Mouse (Mus musculus) myocyte (in vitro differentiated cells): ENCODE data around the gene Mcub. TPM values are rescaled to one million over a fixed set of nuclear protein-coding genes. Genes with fewer than 3 reads are reported as not detected.

Experiments used
- H3K27me3 ChIP-seq: one replicate; pipeline ENCODE4 v1.6.1; 2011; ENCODE audit not compliant: control insufficient read depth, insufficient read depth, insufficient read length
- H3K36me3 ChIP-seq: one replicate; pipeline ENCODE4 v1.6.1; 2011; ENCODE audit not compliant: control insufficient read depth, insufficient read depth
- H3K4me2 ChIP-seq: one replicate; pipeline ENCODE4 v1.6.1; 2011; ENCODE audit warnings: low read depth, control low read depth
- H3K4me3 ChIP-seq: one replicate; pipeline ENCODE4 v1.5.1; 2011; ENCODE audit warnings: mild to moderate bottlenecking, control low read depth, moderate library complexity
- H3K79me2 ChIP-seq: one replicate; pipeline ENCODE4 v1.6.1; 2011; ENCODE audit not compliant: control insufficient read depth, insufficient read depth
- H3ac ChIP-seq: one replicate; pipeline ENCODE4 v1.6.1; 2011; ENCODE audit not compliant: control insufficient read depth, insufficient read length
- CEBPB ChIP-seq: IDR thresholded peaks from 2 replicates; pipeline ENCODE4 v1.6.1; 2011; ENCODE audit warnings: mild to moderate bottlenecking, moderate library complexity; ENCODE audit not compliant: poor library complexity, insufficient read depth, severe bottlenecking
- E2F4 ChIP-seq: IDR thresholded peaks from one replicate; pipeline ENCODE4 v1.6.1; 2011; ENCODE audit warnings: mild to moderate bottlenecking, control low read depth, moderate library complexity; ENCODE audit not compliant: insufficient read depth
- MAX ChIP-seq: IDR thresholded peaks from one replicate; pipeline ENCODE4 v1.6.1; 2011; ENCODE audit warnings: low read depth, mild to moderate bottlenecking, control low read depth
- MYOD1 ChIP-seq, 3 experiments: IDR thresholded peaks; one replicate each; pipeline ENCODE4 v1.6.1; 2011; ENCODE audit warnings: control low read depth in 2 of 3, low read depth in 2 of 3, mild to moderate bottlenecking in 2 of 3, moderate library complexity in 1 of 3; ENCODE audit not compliant: insufficient read length in 2 of 3, control insufficient read depth in 1 of 3
- MYOG ChIP-seq, 3 experiments: IDR thresholded peaks; one replicate each; pipeline ENCODE4 v1.6.1; 2011; ENCODE audit warnings: control low read depth in 2 of 3, low read depth in 2 of 3, mild to moderate bottlenecking in 2 of 3; ENCODE audit not compliant: insufficient read length in 2 of 3, control insufficient read depth in 1 of 3, insufficient read depth in 1 of 3
- POLR2A ChIP-seq: IDR thresholded peaks from one replicate; pipeline ENCODE4 v1.6.1; 2011; ENCODE audit warnings: low read depth, mild to moderate bottlenecking, control low read depth, moderate library complexity; ENCODE audit not compliant: insufficient read length
- POLR2AphosphoS2 ChIP-seq: IDR thresholded peaks from one replicate; pipeline ENCODE4 v1.6.1; 2011; ENCODE audit warnings: low read depth, control low read depth; ENCODE audit not compliant: insufficient read length
- REST ChIP-seq: IDR thresholded peaks from one replicate; pipeline ENCODE4 v1.6.1; 2011; ENCODE audit warnings: mild to moderate bottlenecking, control low read depth, moderate library complexity; ENCODE audit not compliant: insufficient read depth, insufficient read length
- SRF ChIP-seq: IDR thresholded peaks from one replicate; pipeline ENCODE4 v1.6.1; 2011; ENCODE audit warnings: low read depth; ENCODE audit not compliant: control insufficient read depth, insufficient read length
- TCF12 ChIP-seq: IDR thresholded peaks from one replicate; pipeline ENCODE4 v1.6.1; 2011; ENCODE audit warnings: mild to moderate bottlenecking, control low read depth; ENCODE audit not compliant: poor library complexity, insufficient read depth, severe bottlenecking
- TCF3 ChIP-seq: IDR thresholded peaks from one replicate; pipeline ENCODE4 v1.6.1; 2011; ENCODE audit warnings: low read depth, control low read depth; ENCODE audit not compliant: insufficient read length
- USF1 ChIP-seq: IDR thresholded peaks from one replicate; pipeline ENCODE4 v1.6.1; 2011; ENCODE audit warnings: low read depth, mild to moderate bottlenecking, control low read depth, moderate library complexity
- polyA plus RNA-seq: library from polyadenylated mRNA; unstranded; fragments of >200 nt; fragmentation: generic; extraction: Trizol; gene quantifications from one replicate; pipeline ENCODE4 v1.2.1, GENCODE M21; 2012; ENCODE audit warnings: missing spikeins

The Mcub gene
- polyA plus RNA-seq, 1 experiment, result 19.7 TPM

- no peaks in the 10 kb centered on the region for H3K27me3 ChIP-seq
- no peak overlapping the region for H3K4me2 ChIP-seq
These were observed 66.1 kb downstream of the Mcub start for GRCm38 (mm10) chr3:129903866-129904265.

DNA sequence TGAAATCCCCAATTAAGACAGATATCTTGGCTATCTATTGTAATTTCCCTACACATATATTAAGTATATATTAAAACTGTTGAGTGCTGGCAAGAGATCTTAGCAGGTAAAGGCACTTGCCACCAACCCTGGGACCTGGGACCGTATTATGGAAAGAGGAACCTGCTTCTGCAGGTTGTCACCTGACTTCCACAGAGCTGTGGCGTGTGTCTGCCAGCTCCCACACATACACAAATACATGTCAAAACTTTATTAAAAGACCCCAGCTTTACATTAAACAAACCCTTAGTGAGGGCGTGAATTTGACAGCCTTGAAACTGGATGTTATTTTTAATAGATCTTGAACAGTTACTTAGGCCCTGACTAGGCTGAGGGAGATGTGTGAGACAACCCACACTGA, 66.6 kb downstream of the Mcub start:
- H3K27me3 ChIP-seq, result no peaks in the 10 kb centered on the region
- no peaks in the 10 kb centered on the region for H3K36me3 ChIP-seq
- no peak overlapping the region for H3K4me3 ChIP-seq
- TF ChIP-seq TCF12, result no peak
- H3K4me2 ChIP-seq, result no peak overlapping the region
- no peaks in the 10 kb centered on the region for H3K79me2 ChIP-seq
- no peak overlapping the region for H3ac ChIP-seq

More at GRCm38 (mm10) chr3:129903866-129904265, 66.1 kb downstream of the Mcub start:
- H3K79me2 ChIP-seq, result no peaks in the 10 kb centered on the region
- H3K4me3 ChIP-seq, result no peak overlapping the region
- TF ChIP-seq POLR2A (no peak), REST (no peak), TCF12 (no peak), E2F4 (no peak), MYOG (IDR thresholded peaks at IDR 0.05; ENCODE audit: control insufficient read depth in 1 of 3, insufficient read depth in 1 of 3, insufficient read length in 2 of 3, low read depth in 2 of 3) (no peak), TCF3 (no peak), MAX (no peak), CEBPB (no peak), MYOD1 (IDR thresholded peaks at IDR 0.05; ENCODE audit: control insufficient read depth in 1 of 3, insufficient read length in 2 of 3, low read depth in 2 of 3) (no peak), USF1 (no peak), POLR2AphosphoS2 (no peak), SRF (no peak)
- no peaks in the 10 kb centered on the region for H3K36me3 ChIP-seq
- H3ac ChIP-seq, result no peak overlapping the region

DNA sequence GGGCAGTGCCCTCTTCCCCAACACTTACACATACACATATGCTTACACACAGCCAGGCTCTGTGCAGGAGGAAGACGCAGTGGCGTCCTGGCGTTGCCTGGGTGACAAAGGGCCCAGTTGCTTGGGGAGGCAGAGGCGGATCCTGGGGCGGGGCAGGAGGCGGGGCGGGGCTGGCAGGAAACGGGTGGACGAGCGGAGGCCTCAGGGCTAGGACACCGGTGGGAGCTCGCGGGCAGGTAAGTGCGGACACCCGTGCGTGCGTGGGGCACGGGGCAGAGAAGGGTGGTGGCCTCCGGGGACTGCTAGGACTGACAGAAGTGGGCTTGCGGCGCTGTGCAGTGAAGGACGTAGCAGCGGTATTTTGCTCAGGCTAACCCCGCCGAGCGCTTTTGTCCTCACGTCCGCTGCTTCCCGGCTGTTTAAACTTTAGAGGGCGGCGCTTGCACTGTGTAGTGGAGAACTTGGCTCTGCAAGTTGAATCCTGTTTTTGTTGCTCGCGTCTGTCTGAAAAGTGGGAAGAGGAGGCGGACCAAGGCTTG, 68.7 kb downstream of the Mcub start, which contains the start of gene Casp6:
Gene Casp6, plus strand, starts transcription at position 155 of the 539 bp plus-strand sequence.
- Histone ChIP-seq H3K4me2 (peak within 1 kb of the TSS; percentile 84), H3K27me3 (no peaks in the 10 kb centered on the region), H3K36me3 (no peaks in the 10 kb centered on the region), H3K4me3 (peak within 1 kb of the TSS; percentile 45), H3K79me2 (no peaks in the 10 kb centered on the region), H3ac (no peak within 1 kb of the TSS)
- TF ChIP-seq POLR2AphosphoS2, result peak; percentile 92
- TF ChIP-seq TCF3, result no peak
- no peak for TF ChIP-seq CEBPB
- no peak for TF ChIP-seq USF1
- TF ChIP-seq POLR2A, result peak; percentile 87
- TF ChIP-seq SRF, result peak; percentile 6
- no peak for TF ChIP-seq MYOG (IDR thresholded peaks at IDR 0.05; ENCODE audit: control insufficient read depth in 1 of 3, insufficient read depth in 1 of 3, insufficient read length in 2 of 3, low read depth in 2 of 3)

GRCm38 (mm10) chr3:129898886-129899285, 71.1 kb downstream of the Mcub start:
- Histone ChIP-seq H3K36me3 (no peaks in the 10 kb centered on the region), H3K79me2 (no peaks in the 10 kb centered on the region)
- TF ChIP-seq USF1, result no peak
- no peak for TF ChIP-seq E2F4
- no peak for TF ChIP-seq CEBPB
- no peak for TF ChIP-seq REST
- no peak for TF ChIP-seq POLR2A
- no peak for TF ChIP-seq POLR2AphosphoS2
- TF ChIP-seq MYOG (IDR thresholded peaks at IDR 0.05; ENCODE audit: control insufficient read depth in 1 of 3, insufficient read depth in 1 of 3, insufficient read length in 2 of 3, low read depth in 2 of 3), result no peak
- TF ChIP-seq TCF3, result no peak
- TF ChIP-seq TCF12, result no peak
- no peak for TF ChIP-seq SRF
- TF ChIP-seq MAX, result no peak
- no peak for TF ChIP-seq MYOD1 (IDR thresholded peaks at IDR 0.05; ENCODE audit: control insufficient read depth in 1 of 3, insufficient read length in 2 of 3, low read depth in 2 of 3)

DNA sequence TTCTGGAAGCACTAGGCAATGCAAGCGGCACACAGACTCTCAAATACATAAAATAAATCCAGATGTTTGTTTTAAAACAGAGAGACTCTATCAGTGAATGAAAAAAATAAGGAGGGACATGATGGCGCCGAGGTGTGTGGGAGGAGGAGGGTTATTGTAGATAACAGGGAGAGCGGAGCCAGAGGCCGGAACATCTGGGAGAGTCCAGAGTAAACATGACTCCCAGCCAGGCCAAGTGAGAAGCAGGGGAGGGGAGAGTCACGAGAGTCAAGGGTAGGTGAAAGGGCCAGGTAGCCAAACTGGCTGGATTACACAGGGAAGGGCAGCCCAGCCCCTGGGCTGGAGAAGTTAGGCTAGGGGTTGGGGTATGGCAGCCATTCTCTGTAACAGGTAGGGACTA, 73.4 kb downstream of the Mcub start:
- Histone ChIP-seq H3K4me3 (no peak overlapping the region), H3K27me3 (no peaks in the 10 kb centered on the region), H3K4me2 (no peak overlapping the region), H3K79me2 (no peaks in the 10 kb centered on the region), H3ac (no peak overlapping the region), H3K36me3 (no peaks in the 10 kb centered on the region)
- TF ChIP-seq SRF, result no peak
- TF ChIP-seq REST, result no peak
- TF ChIP-seq TCF3, result no peak
- no peak for TF ChIP-seq E2F4
- no peak for TF ChIP-seq POLR2AphosphoS2

More at GRCm38 (mm10) chr3:129898886-129899285, 71.1 kb downstream of the Mcub start:
- H3ac ChIP-seq, result no peak overlapping the region
- no peak overlapping the region for H3K4me2 ChIP-seq
- H3K4me3 ChIP-seq, result no peak overlapping the region
- H3K27me3 ChIP-seq, result no peaks in the 10 kb centered on the region
